Mouse (Mus musculus): Measurements from ENCODE around the gene Dner.

Gene Dner

DNA sequence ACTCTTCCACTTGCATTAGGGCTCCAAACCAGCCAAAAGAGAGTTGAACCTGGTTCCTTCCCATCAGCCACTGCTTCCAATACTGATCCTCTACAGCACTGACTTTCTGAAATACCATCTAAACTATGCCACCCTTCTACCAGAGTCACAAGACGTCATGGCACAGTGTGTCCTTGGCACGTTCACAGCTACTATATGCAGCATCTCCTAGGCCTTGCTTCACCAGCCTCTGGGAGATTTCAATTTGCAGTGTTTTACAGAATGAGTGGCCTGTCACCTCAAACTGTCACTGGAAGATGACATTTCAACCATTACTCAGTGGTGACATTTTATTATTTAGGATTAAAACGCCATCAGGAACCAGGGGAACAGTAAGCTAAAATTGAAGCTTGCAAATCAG lies 254.6 kb downstream of the Dner start:
- no peak for DNase-seq (ENCODE audit: low spot score)

DNA sequence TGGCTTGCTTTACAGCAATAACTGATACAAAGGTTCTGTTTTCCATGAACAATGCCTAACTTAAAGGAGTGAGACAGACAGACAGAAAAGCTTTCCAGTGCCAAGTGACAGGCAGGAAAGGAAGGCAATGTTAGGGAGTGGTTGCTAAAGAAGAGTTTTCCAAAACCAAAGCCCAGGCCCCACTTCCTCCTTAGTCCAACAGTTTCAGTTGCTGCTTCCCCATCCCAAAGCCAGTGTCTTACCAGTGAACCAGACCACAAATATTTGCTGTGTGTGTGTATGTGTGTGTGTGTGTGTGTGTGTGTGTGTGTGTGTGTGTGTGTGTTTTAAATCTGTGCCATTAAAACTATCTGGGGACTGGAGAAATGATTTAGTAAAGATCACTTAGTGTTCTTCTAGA lies 258.5 kb downstream of the Dner start:
- DNase-seq (ENCODE audit: low spot score), result no peak

GRCm38 (mm10) chr1:84436281-84436680 lies 259.7 kb downstream of the Dner start:
- DNase-seq (ENCODE audit: low spot score), result no peak

GRCm38 (mm10) chr1:84433291-84433980 lies 262.6 kb downstream of the Dner start:
- DNase-seq (ENCODE audit: low spot score), result peak; percentile 32

- DNase-seq (ENCODE audit: low spot score), result no peak
These were observed 263.7 kb downstream of the Dner start for GRCm38 (mm10) chr1:84432311-84432710.

- no peak for DNase-seq (ENCODE audit: low spot score)
These were observed 267.7 kb downstream of the Dner start for GRCm38 (mm10) chr1:84428331-84428730.

DNA sequence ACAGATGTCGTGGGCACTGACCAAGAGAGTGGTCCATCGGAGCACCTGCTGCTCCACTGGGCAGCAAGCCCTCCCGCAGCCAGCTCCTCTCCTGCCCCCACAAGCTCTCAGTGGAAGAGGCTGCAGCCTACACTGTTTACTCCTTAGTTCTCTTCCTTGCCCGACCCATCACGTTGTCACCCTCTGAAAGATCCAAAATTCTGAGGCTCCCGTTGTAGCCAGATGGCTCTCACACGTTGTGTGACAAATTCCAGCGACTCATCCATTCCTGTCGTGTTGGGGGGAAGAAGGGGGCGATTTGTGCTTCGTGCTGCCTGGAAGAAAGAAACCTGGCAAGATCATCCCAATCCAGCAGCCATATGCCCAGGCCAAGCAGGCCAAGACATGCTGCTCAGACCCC lies 268.3 kb downstream of the Dner start:
- DNase-seq (ENCODE audit: low spot score), result no peak

- DNase-seq (ENCODE audit: low spot score), result no peak
These were observed 269.3 kb downstream of the Dner start for GRCm38 (mm10) chr1:84426679-84427078.

DNA sequence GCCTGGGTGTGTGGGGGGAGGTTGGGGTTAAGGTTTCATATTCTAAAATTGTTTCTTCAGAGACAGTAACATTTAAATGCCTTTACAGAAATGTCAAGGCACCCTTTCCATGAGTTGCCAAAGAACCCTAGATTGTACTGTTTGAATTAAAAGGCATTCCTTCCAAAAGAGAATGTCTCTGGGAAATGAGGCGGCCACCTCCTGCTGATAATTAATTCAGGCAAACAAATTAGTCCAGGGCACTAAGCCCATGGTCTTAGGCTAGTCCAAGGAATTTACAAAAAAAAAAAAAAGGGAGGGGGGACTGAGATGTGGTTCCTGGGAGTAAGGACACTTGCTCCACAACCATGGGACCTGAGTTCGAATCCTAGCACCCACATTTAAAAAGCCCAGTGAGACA lies 273.1 kb downstream of the Dner start:
- no peak for DNase-seq (ENCODE audit: low spot score)

DNA sequence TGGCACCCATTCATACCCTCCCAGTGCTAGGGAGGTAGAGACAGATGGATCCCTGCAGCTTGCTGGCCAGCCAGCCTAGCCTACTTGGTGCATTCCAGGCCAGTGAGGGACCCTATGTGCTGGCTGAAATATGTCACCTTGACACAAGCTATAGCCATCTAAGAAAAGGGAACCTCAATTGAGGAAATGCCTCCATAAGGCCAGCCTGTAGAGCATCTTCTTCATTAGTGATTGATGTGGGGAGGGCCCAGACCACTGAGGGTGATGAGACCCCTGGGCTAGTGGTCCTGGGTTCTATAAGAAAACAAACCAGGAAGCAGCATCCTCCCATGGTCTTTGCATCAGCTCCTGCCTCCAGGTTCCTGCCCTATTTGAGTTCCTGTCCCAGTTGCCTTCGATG lies 274.2 kb downstream of the Dner start:
- DNase-seq (ENCODE audit: low spot score), result no peak

DNA sequence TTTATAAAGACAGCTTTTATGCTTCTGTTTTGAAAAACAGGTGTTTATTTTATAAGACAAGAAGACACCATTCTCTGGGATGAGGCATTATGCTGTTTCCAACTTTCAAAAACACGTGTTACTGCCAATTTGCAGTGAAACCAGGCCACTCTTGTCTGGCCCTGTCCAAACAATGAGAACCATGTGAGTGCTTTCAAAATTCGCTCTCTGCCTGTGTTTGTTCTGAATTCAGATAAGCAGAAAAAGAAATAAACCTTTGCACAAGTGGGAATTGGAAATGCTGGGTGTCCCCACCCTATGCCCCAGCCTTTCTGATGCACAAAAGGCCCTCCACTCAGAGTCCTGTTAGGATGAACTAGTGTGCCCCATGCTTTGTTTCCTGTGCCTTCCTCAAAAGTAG lies 276.6 kb downstream of the Dner start:
- no peak for DNase-seq (ENCODE audit: low spot score)

DNA sequence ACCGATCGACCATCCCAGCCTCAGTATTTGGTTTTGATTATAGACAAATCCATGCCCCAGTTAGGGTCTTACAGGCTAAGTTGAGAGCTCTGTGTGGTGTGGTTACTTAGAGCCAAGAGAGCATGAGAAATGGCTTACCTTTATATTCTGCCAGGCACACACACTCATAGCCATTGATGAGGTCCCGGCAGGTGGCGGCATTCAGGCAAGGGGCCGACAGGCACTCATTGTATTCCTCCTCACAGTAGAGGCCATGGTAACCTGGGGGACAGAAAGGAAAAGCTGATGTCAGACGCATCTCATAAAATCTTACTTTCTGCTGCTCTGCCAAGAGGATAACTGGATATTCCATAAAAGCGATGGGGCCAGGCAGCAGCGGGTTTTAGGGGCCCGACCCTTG lies 277.5 kb downstream of the Dner start:
- DNase-seq (ENCODE audit: low spot score), result no peak

GRCm38 (mm10) chr1:84417761-84418238 lies 278.2 kb downstream of the Dner start:
- peak; percentile 25 for DNase-seq (ENCODE audit: low spot score)

DNA sequence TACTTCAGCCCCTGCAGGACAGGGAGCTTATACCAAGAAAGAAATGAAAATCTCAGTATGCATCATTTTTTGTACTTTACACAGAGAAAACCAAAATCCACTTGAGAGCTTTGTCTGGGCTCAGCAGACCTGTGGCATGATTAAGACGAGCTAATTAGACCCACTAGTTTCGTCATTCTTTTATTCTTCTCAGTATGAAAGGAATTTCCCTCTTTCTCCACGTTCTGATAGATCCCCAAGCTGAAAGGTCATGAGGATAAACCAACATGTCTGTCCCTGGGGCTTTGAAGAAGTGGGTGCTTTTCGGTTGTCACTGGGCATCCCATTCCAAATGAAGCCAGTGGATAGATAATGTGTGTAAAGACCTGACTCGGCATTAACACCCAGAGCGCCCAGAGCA lies 278.7 kb downstream of the Dner start:
- no peak for DNase-seq (ENCODE audit: low spot score)

- DNase-seq (ENCODE audit: low spot score), result no peak
These were observed 281.6 kb downstream of the Dner start for GRCm38 (mm10) chr1:84414464-84414863.

GRCm38 (mm10) chr1:84409514-84409913 lies 286.5 kb downstream of the Dner start:
- DNase-seq (ENCODE audit: low spot score), result no peak

DNA sequence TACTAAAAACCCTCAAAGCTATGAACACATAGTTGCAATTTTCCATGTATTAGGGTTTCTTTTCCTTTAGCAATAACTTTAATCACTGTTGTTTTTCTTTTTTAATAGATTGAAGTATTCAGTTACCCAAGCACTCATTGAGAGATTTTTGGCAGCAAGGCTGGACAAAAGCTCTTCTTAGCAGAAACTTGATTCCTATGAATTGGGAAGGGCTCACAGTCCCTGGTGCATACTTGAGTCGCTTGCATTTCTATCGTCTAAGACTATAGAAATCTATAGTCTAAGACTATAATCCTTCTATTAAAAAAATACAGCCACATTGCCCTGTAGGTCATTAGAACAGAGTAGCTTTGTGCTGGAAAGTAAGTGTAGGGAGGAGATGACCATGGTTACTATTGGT lies 287.1 kb downstream of the Dner start:
- DNase-seq (ENCODE audit: low spot score), result no peak

- DNase-seq (ENCODE audit: low spot score), result no peak
These were observed 289.1 kb downstream of the Dner start for GRCm38 (mm10) chr1:84406891-84407290.

- no peak for DNase-seq (ENCODE audit: low spot score)
These were observed 290.3 kb downstream of the Dner start for GRCm38 (mm10) chr1:84405551-84406290.

- DNase-seq (ENCODE audit: low spot score), result no peak
These were observed 291.1 kb downstream of the Dner start for GRCm38 (mm10) chr1:84404880-84405279.

- no peak for DNase-seq (ENCODE audit: low spot score)
These were observed 293.9 kb downstream of the Dner start for GRCm38 (mm10) chr1:84402154-84402553.

DNA sequence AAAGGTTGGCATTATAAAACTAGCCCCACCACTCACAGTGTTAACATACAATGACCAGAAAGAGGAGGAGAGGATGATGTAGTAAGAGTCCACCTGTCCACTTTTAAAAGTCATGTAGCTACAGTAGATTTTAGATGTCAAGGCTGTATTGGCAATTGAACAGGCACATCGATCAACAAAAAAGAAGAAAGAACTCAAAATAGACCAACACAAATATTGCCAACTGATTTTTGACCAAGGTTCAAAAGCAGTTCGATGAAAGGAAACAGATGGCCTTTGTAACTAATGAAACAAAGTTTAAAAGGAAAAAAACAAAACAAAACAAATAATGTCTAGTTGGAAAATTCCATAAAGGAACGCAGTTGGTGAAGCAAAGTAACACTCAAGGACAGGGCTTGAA lies 296.4 kb downstream of the Dner start:
- no peak for DNase-seq (ENCODE audit: low spot score)

GRCm38 (mm10) chr1:84399118-84399517 lies 296.9 kb downstream of the Dner start:
- no peak for DNase-seq (ENCODE audit: low spot score)

- no peak for DNase-seq (ENCODE audit: low spot score)
These were observed 299.2 kb downstream of the Dner start for GRCm38 (mm10) chr1:84396787-84397186.

Measured in retina, embryonic 14.5 days (tissue).